Mouse (Mus musculus): Measurements from ENCODE around the gene Hmx1. TPM values are rescaled to one million over a fixed set of nuclear protein-coding genes. Genes with fewer than 3 reads are reported as not detected.

The Hmx1 gene
- not detected for polyA plus RNA-seq (2017; shearing (Covaris generic))

DNA sequence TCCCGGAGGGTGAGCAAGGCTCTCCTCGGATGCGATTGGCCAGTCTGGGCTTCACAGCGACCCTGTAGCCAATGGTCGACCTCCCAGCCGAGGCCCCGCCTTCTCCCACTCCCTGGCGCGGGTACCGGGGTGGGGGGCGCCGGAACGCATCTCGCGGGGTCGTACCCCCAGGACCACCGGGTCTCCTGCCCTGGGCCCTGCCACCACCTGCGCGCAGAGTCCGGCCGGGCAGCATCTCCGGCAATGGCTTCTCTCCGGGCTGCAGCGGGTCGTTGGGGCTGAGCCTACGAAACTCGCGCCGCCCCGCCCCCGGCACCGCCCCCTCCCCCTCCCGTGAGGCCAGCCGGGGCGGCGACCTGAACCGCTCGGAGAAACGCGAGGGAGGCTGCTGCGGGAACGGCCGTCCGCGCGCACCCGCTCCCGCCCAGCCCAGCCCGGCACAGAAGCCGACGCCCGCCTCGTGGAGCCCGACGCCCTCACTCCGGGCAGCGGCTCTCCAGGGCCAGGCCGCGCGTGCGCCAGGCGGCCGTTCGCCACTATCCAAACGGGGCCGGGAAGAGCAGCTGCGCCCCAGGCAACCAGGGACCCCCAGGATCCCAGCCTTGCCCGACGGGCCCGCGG is at the start of gene Hmx1:
TSS of gene Hmx1 (plus strand) at position 618 of the 621 bp plus-strand sequence.

Other genes with a start within 250 kb of the Hmx1 start
- gene Adra2c, start 110.8 kb upstream of the Hmx1 start, polyA plus RNA-seq (2017; shearing (Covaris generic)) = not detected
- under 1 TPM in 1 of 2 experiments, not detected in 1; 0.12 TPM for gene Cpz, start 136.6 kb downstream of the Hmx1 start, polyA plus RNA-seq (2017; shearing (Covaris generic))
- 1 to 10 TPM; 5.4 to 6.6 TPM for gene Trmt44, start 186.0 kb downstream of the Hmx1 start, polyA plus RNA-seq (2017; shearing (Covaris generic))
- 10 to 100 TPM; 33.0 to 36.5 TPM for gene Acox3, start 193.9 kb downstream of the Hmx1 start, polyA plus RNA-seq (2017; shearing (Covaris generic))